Mouse (Mus musculus): ENCODE results near the gene Gjb4. TPM values are rescaled to one million over a fixed set of nuclear protein-coding genes. Genes with fewer than 3 reads are reported as not detected.

Gene Gjb4
- total RNA-seq (2014; rRNA removed) (not detected in 2 replicates), polyA plus RNA-seq (2012; rRNA removed) (not detected in 2 replicates)

DNA sequence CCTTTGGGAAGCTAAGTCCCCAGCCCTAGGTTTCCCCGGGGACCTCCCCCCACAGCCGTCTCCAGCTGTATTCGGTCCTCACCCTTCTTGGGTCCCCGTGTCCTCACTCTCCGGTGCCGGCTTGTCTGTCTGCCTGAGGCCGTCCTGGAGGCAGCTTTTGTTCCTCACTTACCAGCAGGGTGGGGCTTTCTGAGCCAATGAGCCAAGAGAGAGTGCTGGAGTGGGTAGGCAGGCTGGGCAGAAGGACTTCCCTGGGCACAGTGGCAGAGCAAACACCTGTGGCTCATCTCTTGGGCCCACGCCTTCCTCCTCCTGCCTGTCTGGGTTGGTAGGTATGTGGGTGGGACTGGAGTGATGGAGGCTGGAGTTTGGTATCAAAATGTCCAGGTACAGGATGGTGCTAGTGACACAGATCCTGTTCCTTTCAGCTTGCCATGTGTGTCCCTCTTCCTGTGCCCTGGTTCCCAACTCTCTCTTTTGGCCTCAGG, at the start of gene Gjb4:
Gjb4 (minus strand) TSS at position 131 of the 488 bp plus-strand sequence.
- TF ChIP-seq CTCF (IDR thresholded peaks at IDR 0.05; ENCODE audit: low read depth, low read length) (no peak), POLR2A (IDR thresholded peaks at IDR 0.05; ENCODE audit: extremely low read depth, insufficient read depth, low read length) (no peak)
- Histone ChIP-seq H3K4me1 (ENCODE audit: control insufficient read depth, insufficient read depth, low read length) (no peaks in the 10 kb centered on the region), H3K9ac (ENCODE audit: low read depth, low read length) (no peak within 1 kb of the TSS), H3K36me3 (ENCODE audit: control insufficient read depth, insufficient read depth, low read length) (no peaks in the 10 kb centered on the region), H3K27ac (replicated peaks; ENCODE audit: insufficient read depth, low read depth, low read length) (no peak within 1 kb of the TSS), H3K27me3 (ENCODE audit: control insufficient read depth, insufficient read depth, low read length) (no peaks in the 10 kb centered on the region), H3K4me3 (ENCODE audit: insufficient read depth, low read depth, low read length) (no peak within 1 kb of the TSS), H3K79me2 (ENCODE audit: control insufficient read depth, insufficient read depth, low read length) (no peaks in the 10 kb centered on the region)
- 75% methylated on average over 8 of the region's 8 CpGs for WGBS
- DNase-seq (ENCODE audit: extremely low read depth, low read depth, low spot score) = no peak

DNA sequence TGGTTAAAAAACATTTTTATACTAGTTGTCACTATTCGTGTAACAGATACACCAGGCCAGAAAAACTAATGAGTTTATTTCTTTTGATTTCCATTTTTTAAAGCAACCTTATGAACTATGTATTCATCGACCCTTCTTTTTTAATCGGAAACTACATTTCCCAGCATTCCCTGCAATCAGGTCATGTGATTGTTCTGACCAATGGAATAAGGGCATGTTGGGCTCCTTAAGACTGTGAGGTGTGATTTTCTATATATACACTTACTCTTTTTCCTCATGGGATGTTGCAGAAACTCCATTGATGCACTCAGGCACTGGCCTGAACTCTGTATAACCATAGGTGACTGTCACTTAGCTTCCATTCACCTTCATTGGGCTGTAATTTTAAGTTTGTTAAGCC, 48.7 kb upstream of the Gjb4 start:
- Histone ChIP-seq H3K4me1 (ENCODE audit: control insufficient read depth, insufficient read depth, low read length) (no peaks in the 10 kb centered on the region), H3K27ac (replicated peaks; ENCODE audit: insufficient read depth, low read depth, low read length) (no peak overlapping the region), H3K4me3 (ENCODE audit: insufficient read depth, low read depth, low read length) (no peak overlapping the region), H3K79me2 (ENCODE audit: control insufficient read depth, insufficient read depth, low read length) (no peaks in the 10 kb centered on the region), H3K27me3 (ENCODE audit: control insufficient read depth, insufficient read depth, low read length) (no peaks in the 10 kb centered on the region), H3K36me3 (ENCODE audit: control insufficient read depth, insufficient read depth, low read length) (no peaks in the 10 kb centered on the region), H3K9ac (ENCODE audit: low read depth, low read length) (no peak overlapping the region)
- WGBS = 65% methylated on average over 3 of the region's 3 CpGs
- TF ChIP-seq CTCF (IDR thresholded peaks at IDR 0.05; ENCODE audit: low read depth, low read length) (no peak), POLR2A (IDR thresholded peaks at IDR 0.05; ENCODE audit: extremely low read depth, insufficient read depth, low read length) (no peak)
- no peak for DNase-seq (ENCODE audit: extremely low read depth, low read depth, low spot score)

DNA sequence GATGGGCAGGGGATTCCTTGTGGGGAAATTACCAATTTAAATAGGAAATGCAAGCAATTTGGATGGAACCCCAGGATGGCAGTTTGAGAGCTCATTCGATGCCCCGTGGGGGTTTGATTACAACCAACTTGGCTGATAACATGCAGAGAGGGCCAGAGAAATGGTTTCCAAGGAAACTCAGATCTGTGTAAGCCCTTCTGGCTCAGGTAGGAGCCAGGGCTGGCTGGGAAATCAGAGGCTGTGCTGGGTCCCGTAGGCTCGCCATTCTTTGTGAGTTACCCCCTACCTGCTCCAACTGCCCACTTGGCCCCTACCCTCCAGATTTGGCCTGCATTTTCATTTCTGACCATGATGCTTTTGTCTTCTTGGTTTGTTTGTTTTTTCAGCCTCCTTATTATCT, 48.3 kb upstream of the Gjb4 start:
- TF ChIP-seq POLR2A (IDR thresholded peaks at IDR 0.05; ENCODE audit: extremely low read depth, insufficient read depth, low read length) = no peak
- TF ChIP-seq CTCF (IDR thresholded peaks at IDR 0.05; ENCODE audit: low read depth, low read length) = no peak
- no peaks in the 10 kb centered on the region for H3K79me2 ChIP-seq (ENCODE audit: control insufficient read depth, insufficient read depth, low read length)
- no peaks in the 10 kb centered on the region for H3K27me3 ChIP-seq (ENCODE audit: control insufficient read depth, insufficient read depth, low read length)
- DNase-seq (ENCODE audit: extremely low read depth, low read depth, low spot score) = no peak
- H3K9ac ChIP-seq (ENCODE audit: low read depth, low read length) = no peak overlapping the region
- H3K4me3 ChIP-seq (ENCODE audit: insufficient read depth, low read depth, low read length) = no peak overlapping the region
- H3K4me1 ChIP-seq (ENCODE audit: control insufficient read depth, insufficient read depth, low read length) = no peaks in the 10 kb centered on the region
- no peaks in the 10 kb centered on the region for H3K36me3 ChIP-seq (ENCODE audit: control insufficient read depth, insufficient read depth, low read length)
- no peak overlapping the region for H3K27ac ChIP-seq (replicated peaks; ENCODE audit: insufficient read depth, low read depth, low read length)
- 85% methylated on average over 4 of the region's 4 CpGs for WGBS

DNA sequence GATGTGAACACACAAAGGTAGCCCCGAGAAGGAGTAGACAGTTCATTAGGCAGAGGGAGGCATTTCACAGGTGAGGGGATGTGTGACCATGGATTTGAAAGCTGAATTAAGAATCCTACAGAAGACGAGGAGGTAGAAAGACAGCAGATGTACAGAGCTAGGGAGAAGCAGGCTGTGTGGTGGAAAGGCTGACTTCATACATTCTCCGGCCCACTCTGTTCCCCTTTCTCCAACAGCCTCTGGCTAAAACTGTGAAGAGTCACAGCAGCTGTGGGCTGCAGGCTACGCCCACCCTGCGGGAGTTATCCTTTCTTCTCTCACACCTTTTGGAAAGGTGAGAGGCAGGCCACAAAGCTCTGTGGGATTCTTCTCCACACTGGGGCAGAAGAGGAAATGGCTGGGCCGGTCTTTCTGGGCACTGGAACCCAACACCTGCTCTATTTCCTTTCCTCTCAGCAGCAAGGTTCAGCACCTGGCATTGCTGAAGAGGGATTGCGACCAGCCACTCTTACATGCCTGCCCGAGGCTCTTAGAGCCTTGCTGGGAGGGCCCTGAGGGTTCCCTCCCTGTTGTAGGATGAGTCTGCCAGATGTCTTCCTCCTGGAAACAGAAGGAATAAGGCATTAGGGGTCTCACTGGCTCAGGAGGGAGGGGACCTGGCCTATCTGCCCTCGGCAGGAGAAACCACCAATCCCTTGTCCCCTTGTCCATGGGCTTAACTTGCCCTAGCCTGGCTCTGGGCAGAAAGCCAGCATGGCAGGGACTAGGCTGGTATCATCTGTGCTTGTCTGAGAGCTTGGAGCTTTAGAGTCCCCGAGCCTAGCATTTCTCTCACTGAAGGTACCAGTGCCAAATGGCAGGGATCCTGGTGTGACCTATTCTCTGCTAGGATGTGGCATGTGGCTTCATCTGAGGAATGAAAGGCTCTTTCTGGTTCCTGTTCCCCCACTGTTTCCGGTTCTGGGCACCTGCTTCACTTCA, 46.6 kb upstream of the Gjb4 start:
- Histone ChIP-seq H3K27me3 (ENCODE audit: control insufficient read depth, insufficient read depth, low read length) (no peaks in the 10 kb centered on the region), H3K4me3 (ENCODE audit: insufficient read depth, low read depth, low read length) (no peak overlapping the region), H3K79me2 (ENCODE audit: control insufficient read depth, insufficient read depth, low read length) (no peaks in the 10 kb centered on the region), H3K36me3 (ENCODE audit: control insufficient read depth, insufficient read depth, low read length) (no peaks in the 10 kb centered on the region), H3K9ac (ENCODE audit: low read depth, low read length) (no peak overlapping the region), H3K27ac (replicated peaks; ENCODE audit: insufficient read depth, low read depth, low read length) (no peak overlapping the region), H3K4me1 (ENCODE audit: control insufficient read depth, insufficient read depth, low read length) (no peaks in the 10 kb centered on the region; the same call in 1 of the 2 replicates)
- WGBS = 56% methylated on average over 11 of the region's 11 CpGs
- no peak for DNase-seq (ENCODE audit: extremely low read depth, low read depth, low spot score)
- TF ChIP-seq POLR2A (IDR thresholded peaks at IDR 0.05; ENCODE audit: extremely low read depth, insufficient read depth, low read length) (no peak), CTCF (IDR thresholded peaks at IDR 0.05; ENCODE audit: low read depth, low read length) (no peak)

DNA sequence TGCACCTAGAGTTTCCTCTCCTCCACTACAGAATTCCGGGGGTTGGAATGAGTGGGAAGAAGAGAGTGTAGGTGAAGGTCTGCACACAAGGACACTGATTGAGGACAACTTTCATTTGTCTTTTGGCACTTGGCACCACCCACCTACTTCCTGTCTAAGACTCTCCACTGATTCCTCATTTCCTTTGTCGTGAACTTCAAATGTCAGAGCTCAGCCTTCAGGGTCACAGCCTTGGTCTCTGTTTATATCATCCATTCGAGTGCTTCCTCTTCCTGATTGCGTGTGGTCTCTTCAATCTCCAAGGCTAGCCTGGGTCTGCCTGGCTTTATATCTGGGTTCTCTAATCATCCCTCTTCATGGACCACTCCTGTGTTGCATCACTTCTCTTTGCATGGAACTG, 41.7 kb upstream of the Gjb4 start:
- DNase-seq (ENCODE audit: extremely low read depth, low read depth, low spot score) = peak; percentile 3
- TF ChIP-seq POLR2A (IDR thresholded peaks at IDR 0.05; ENCODE audit: extremely low read depth, insufficient read depth, low read length) (no peak), CTCF (IDR thresholded peaks at IDR 0.05; ENCODE audit: low read depth, low read length) (no peak)
- no peaks in the 10 kb centered on the region for H3K79me2 ChIP-seq (ENCODE audit: control insufficient read depth, insufficient read depth, low read length)

More for the DNA sequence above, 41.7 kb upstream of the Gjb4 start:
- Histone ChIP-seq H3K27me3 (ENCODE audit: control insufficient read depth, insufficient read depth, low read length) (no peaks in the 10 kb centered on the region), H3K4me1 (ENCODE audit: control insufficient read depth, insufficient read depth, low read length) (no peaks in the 10 kb centered on the region; the same call in 1 of the 2 replicates), H3K27ac (replicated peaks; ENCODE audit: insufficient read depth, low read depth, low read length) (no peak overlapping the region), H3K9ac (ENCODE audit: low read depth, low read length) (no peak overlapping the region), H3K4me3 (ENCODE audit: insufficient read depth, low read depth, low read length) (no peak overlapping the region), H3K36me3 (ENCODE audit: control insufficient read depth, insufficient read depth, low read length) (no peaks in the 10 kb centered on the region)
- 61% methylated on average over 4 of the region's 4 CpGs for WGBS

Data from liver, adult 2 months (tissue).